Mouse (Mus musculus) adrenal gland (tissue): Measurements from ENCODE around the gene Acad12.

Experiments used
- intact Hi-C: fragments of 180-260 bp; cut with DNase I; formaldehyde crosslinking; loops from one replicate; pipeline ENCODE4 v1.15.1; 2025

Gene Acad12

DNA sequence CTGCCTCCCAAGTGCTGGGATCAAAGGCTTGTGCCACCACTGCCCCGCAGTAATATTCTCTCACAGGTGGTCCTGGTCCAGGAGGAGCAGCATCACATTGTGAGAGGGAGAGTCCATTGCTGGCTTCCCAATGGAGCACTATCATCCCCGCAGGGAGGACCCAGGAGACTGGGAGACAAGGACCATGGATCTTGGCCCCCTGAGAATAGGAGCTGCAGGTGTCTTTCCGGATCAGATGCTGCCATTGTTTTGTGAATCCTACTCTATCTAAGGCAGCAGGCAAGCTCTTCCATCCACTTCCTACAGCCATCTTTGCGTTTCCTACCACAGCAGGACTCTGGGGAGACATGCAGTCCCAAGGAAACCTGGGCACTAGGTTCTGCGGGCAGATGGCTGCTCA is 33.0 kb downstream of the Acad12 start:
- intact Hi-C loops, result no loop called here

DNA sequence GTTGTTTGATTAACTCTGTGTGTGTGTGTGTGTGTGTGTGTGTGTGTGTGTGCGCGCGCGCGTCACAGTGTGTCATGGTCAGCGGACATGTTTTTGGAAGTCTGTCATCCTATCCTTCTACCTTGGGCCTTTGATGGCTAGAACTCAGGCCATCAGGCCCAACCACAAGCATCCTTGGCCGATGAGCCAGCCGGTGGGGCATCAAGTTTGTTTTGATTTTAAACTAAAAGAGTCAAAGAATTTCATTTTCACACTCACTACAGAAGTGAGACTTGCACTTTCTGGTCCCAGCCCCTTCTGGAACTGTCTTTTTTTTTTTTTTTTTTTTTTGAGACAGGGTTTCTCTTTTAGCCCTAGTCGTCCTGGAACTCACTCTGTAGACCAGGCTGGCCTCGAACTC is 33.7 kb downstream of the Acad12 start:
- intact Hi-C loops, result no loop called here

DNA sequence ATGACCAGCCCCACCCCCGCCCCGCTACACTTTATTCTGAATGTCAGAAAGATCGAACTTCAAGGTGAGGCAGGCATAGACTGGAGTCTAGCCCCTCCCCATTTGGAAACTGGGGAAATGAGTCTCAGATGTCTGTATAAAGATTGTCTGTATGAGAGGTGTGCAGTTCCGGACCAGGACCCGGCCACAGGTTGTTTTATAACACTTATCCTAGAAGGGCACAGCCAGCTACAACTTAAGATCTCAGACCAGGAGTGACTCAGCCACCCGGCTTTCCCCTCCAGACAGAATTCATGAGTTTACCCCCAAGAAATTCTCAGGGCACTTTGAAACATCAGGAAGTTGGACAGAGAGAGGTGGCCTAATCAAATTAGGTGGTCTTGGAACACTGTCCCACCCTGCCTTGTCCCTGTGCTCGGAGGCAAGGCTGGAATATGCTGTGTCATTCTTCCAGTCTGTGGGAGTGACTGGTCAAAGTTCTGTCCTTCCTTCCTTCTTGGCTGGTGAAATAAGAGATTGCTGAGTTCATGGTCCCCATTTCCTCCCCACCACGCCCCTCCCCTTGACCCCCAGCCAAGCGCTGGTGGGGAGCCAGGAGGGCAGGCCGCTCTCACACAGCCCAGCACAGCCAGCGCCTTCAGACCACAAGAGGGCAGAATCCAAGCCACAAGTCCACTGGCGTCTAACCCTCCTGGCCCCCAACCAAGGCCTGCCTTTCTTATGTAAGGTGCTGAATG is 34.8 kb downstream of the Acad12 start:
- intact Hi-C loops, result no loop called here

DNA sequence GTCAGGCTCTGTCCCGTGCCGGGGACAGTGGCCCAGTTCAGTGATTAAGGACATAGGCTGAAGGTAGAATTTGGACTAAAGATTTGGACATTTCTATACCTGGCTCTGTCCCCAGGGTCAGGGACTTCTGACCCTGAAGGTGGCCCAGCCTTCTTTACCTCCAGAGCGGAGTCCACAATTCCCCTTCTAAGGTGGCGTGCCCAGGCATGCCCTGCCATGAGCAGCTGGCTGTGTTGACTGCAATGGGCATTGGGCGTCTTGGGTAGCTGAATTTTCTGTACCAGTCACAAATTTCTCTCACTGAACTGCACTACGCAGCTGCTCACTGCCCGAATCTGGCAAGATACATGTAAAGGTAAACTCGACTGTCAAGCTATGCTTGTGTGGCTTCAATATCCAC is 36.8 kb downstream of the Acad12 start:
- intact Hi-C loops, result no loop called here

DNA sequence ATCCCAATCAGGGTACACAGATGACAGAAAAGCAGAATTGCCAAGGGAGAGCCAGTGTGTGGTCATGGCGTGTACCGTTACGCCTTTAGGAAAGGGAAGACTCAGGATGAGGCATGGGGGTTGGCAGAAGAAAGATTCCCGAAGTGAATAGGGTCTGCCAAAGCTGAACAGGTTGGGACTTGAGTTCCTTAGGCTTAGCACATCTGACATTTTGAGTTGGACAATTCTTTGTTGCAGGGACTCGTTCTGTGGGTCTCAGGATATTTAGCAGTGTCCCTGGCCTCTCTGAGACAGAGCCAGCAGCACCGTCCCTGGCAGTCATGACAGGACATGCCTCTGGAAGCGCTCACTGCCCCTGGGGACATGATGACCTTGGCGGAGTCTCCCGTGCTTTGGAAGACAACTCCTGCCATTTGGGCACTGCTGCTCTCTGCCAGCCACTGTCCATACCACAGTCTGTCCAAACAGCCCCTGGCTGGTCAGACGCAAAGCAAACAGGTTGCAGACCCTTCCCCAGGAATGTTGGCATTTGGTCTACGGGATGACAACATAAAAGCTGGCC is 41.7 kb downstream of the Acad12 start:
- intact Hi-C loops, result no loop called here

DNA sequence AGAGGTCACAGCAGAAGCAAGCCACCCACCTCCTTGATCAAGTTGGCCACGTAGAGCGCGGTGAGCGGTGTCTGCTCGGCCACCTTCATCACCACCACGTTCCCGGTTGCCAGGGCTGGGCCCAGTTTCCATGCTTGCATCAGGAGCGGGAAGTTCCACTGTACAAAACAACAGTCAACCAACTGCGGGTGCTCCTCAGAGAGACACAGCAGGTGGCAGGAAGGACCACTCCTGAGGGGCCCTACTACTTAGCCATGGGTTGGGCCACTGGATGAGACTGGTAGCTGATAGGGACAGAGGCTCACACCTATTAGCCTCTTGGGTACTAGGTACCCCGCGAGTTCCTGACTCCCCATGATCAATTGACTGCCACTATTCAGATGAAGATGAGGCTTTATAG is 42.9 kb downstream of the Acad12 start:
- intact Hi-C loops, result no loop called here

DNA sequence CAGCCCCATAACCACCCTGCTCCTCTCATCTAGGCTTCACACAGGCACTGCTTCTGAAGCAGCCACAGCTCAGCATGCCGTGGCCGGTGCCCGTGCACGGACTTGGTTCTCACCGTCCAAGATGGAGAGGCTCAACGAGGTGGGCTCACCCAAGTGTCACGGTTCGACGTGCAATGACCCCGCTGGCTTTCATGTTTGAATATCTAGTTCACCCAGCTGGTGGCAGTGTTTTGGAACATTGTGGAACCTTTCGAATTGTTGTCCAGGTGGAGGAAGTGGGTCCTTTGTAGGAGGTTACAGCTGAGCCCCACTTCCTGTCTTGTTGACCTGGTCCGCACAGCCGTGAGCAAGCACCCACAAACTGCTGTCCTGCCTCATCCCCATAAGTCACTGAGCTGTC is 44.6 kb downstream of the Acad12 start:
- intact Hi-C loops, result no loop called here

DNA sequence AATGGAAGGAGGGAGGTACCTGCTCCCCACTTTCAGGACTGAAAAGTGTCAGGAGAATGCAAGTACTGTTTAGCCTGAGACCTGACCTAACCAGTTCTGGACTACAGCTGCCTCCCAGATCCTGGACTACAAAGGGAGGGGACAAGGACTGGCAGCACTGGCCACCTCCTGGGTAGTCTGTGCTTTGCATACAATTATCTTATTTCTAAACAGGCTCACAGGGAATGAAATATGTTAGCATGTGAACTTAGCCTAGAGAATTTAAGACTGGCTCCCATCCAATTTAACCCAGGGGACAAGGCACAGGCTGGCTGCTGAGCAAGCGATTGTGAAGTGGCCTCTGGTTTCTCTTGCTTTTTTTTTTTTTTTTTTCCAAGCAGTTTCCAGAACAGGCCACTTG is 48.0 kb downstream of the Acad12 start:
- intact Hi-C loops, result no loop called here

DNA sequence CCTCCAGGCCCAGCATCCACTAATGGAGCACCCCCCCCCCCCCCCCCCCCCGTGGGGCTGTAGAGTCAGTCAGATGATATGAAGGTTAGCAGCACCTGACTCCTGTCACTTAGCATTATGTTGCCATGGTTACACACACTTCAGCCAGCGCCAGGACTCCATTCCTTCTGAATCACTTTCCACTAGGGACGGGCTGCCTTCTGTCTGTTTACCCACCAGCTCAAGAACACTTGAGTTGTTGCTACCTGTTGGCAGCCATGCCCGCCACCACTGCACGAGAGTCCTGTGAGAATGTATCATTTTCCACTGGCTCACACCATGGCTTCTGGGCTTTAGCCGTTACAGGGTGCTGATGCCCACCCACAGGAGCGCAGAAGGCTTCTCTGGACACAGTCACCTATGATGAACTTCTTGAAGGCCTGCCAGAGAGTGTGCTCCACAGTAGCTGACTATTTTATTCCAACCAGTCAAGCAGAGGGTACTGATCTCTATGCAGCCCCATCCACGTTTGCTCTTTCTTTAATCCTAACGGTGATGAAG is 48.8 kb downstream of the Acad12 start:
- intact Hi-C loops, result no loop called here

DNA sequence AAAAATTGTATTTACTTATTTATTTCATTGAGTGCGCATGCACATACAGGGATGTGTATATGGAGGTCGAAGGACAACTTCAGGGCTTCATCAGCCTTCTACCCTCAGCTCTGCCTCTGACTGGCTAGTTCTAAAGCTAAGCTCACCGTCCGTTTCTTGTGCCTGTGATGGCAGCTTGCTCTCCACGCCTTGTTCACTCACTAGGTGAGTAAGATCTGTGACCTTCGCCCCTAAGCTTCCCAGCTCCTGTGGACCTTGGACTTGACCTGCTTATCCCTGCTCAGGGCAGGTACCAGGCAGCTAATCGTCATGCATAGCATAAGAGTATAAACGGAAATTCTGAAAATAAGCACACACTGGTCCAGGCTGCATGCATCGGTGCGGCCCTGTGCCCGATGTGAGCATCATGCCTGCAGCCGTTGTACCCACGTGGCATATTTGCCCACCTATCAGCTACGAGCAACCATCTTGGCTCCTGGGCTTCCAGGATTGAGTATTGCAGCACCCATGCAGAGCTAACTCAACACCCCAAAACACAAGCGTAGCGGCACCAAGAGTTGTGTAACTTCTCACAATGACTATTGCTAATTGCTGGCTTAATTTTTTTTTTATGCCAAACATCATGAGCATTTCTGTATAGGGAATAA is 52.6 kb downstream of the Acad12 start:
- intact Hi-C loops, result no loop called here

DNA sequence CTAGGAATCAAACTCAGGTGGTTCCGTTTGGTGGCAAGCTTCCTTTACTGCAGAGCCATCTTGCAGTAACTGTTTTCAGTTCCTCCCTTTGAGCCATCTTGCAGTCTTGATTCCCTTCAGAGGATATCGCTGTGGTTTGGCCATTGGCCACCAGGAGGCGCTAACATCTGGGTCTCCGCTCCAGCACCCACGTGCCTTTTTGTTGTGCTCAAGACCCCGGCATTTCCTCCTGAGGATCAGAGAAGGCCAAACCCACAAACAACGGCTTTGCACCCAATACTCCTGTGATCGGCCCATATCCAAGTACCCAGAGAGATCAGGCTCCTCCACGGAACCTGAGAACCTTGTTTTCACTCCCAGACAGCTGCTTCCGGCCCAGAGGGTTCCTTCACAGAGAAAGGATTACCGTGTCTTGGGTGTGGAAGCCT is 54.3 kb downstream of the Acad12 start:
- intact Hi-C loops, result loop anchor here (1.0 kb wide), 1 partner anchor 38 kb away; no protein-coding TSS in a partner anchor

DNA sequence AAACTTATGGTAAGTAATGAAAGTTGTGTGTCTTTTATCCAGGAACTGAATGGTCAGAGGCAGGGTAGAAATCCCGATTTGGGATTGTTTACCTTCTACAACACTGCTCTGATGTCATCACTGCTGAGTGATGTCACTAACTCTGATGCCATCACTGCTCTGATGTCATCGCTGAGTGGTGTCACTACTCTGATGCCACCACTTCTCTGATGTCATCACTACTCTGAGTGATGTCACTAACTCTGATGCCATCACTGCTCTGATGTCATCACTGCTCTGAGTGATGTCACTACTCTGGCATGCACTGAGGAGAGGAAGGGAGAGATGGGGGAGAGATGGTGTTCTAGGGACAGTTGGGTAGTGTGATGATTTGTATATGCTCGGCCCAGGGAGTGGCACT is 56.3 kb downstream of the Acad12 start:
- intact Hi-C loops, result no loop called here

DNA sequence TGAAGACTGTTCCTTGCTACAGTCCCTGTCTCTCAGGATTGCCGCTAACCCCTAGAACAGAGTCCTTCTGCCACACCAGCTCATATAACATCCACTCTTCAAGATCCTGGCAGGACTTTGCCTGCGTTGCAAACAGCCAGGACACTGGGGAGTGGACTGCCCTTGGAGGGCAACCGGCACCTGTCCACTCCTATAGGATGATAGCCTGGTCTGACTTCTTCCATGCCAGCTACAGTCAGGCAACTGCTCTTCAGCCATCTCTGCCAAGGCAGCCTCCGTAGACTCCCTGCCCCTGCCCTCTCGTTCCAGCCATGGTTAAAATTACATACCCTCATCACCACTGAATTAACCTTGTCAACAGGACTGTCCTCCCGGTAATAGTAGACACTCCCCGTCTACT is 69.5 kb downstream of the Acad12 start:
- intact Hi-C loops, result loop anchor here (5.0 kb wide), 1 partner anchor 53 kb away; no protein-coding TSS in a partner anchor

DNA sequence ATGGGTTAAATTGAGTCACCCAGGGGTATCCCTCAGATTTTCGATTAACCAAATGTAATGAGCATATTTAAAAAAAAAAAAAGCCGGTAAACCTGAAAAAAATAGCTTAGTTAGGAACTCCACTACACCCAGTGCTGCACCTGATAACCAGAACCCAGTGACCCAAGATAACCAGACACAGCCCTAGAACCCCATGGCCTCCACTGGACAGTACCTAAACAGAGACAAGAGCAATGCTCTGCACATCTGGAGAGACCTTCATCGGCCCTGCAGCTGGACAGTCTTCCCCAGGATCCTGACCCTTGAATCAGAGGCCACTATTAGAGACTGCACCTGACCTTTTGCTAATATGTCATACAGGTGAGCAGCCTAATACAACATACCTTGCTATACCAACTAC is 71.7 kb downstream of the Acad12 start:
- intact Hi-C loops, result loop anchor here (5.0 kb wide), 1 partner anchor 55 kb away; no protein-coding TSS in a partner anchor
